Mouse (Mus musculus): ENCODE results near the gene Clock. TPM values are rescaled to one million over a fixed set of nuclear protein-coding genes. Genes with fewer than 3 reads are reported as not detected.

Clock gene
- 7.3 TPM for polyA plus RNA-seq (2015; fragmentation: Illumina TruSeq; extraction: RNeasy Lipid Tissue Mini Kit (QIAGEN cat#74804); ENCODE audit: insufficient read depth, low read depth, low replicate concordance)

GRCm38 (mm10) chr5:76304452-76305341 lies at the start of gene Clock:
Gene Clock, minus strand, starts transcription at chr5:76304792.

GRCm38 (mm10) chr5:76330953-76331352 lies 26.4 kb upstream of the Clock start, which contains the start of gene Pdcl2:
Gene Pdcl2, minus strand, starts transcription at chr5:76331156.

GRCm38 (mm10) chr5:76183750-76184261 lies 120.8 kb downstream of the Clock start, which contains the start of gene Tmem165:
Gene Tmem165, plus strand, starts transcription at chr5:76183880.

Other genes with a start within 250 kb of the Clock start
- 5.8 TPM for gene Srd5a3, start 164.5 kb downstream of the Clock start, polyA plus RNA-seq (2015; fragmentation: Illumina TruSeq; extraction: RNeasy Lipid Tissue Mini Kit (QIAGEN cat#74804); ENCODE audit: insufficient read depth, low read depth, low replicate concordance)
- 16.4 TPM for gene Tmem165, start 120.9 kb downstream of the Clock start, polyA plus RNA-seq (2015; fragmentation: Illumina TruSeq; extraction: RNeasy Lipid Tissue Mini Kit (QIAGEN cat#74804); ENCODE audit: insufficient read depth, low read depth, low replicate concordance)
- not detected for gene Pdcl2, start 26.4 kb upstream of the Clock start, polyA plus RNA-seq (2015; fragmentation: Illumina TruSeq; extraction: RNeasy Lipid Tissue Mini Kit (QIAGEN cat#74804); ENCODE audit: insufficient read depth, low read depth, low replicate concordance)
- not detected for gene Nmu, start 59.0 kb upstream of the Clock start, polyA plus RNA-seq (2015; fragmentation: Illumina TruSeq; extraction: RNeasy Lipid Tissue Mini Kit (QIAGEN cat#74804); ENCODE audit: insufficient read depth, low read depth, low replicate concordance)
- gene Gm7271, start 179.2 kb upstream of the Clock start, polyA plus RNA-seq (2015; fragmentation: Illumina TruSeq; extraction: RNeasy Lipid Tissue Mini Kit (QIAGEN cat#74804); ENCODE audit: insufficient read depth, low read depth, low replicate concordance) = not detected
- 13.2 TPM for gene Exoc1, start 224.5 kb upstream of the Clock start, polyA plus RNA-seq (2015; fragmentation: Illumina TruSeq; extraction: RNeasy Lipid Tissue Mini Kit (QIAGEN cat#74804); ENCODE audit: insufficient read depth, low read depth, low replicate concordance)